Mouse (Mus musculus): ENCODE measurements around the gene Dnah7b. TPM values are rescaled to one million over a fixed set of nuclear protein-coding genes. Genes with fewer than 3 reads are reported as not detected.
"Not testable (repeated sequence)": the region's sequence is repeated elsewhere in the genome, so short reads cannot be mapped to it uniquely, and the experiment has no call there.

The Dnah7b gene
- polyA plus RNA-seq, 1 experiment from 2014 or later = 2.1 TPM

DNA sequence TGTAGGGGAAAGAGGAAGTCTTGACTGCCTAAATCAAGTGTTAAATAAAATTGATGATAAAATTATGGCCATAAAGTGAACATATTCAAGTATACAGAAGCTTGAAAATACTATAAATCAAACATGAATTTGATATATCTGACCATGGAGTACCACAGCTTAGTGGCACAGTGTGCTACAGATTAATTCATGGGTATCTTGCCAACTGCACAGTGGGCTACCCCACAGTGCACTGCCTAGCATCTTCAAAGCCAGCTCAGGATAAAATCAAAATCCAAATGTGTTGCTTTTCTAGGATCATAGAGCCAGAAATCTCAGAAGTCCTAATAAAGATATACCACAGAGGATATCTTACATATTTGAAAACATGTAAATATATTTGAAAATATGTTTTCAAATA lies 46.5 kb downstream of the Dnah7b start:
- not testable (repeated sequence) for H3K27ac ChIP-seq (ENCODE audit: low read depth, low read length); H3K36me3 ChIP-seq (ENCODE audit: control insufficient read depth, insufficient read depth, low read length); H3K4me1 ChIP-seq (ENCODE audit: control insufficient read depth, insufficient read depth, low read length); H3K9ac ChIP-seq (ENCODE audit: low read length); ATAC-seq; H3K9me3 ChIP-seq (replicated peaks; ENCODE audit: control insufficient read depth, low read length); H3K27me3 ChIP-seq (replicated peaks; ENCODE audit: control insufficient read depth, insufficient read depth, low read length); DNase-seq (ENCODE audit: low spot score); H3K4me3 ChIP-seq (ENCODE audit: low read depth, low read length); H3K4me2 ChIP-seq (ENCODE audit: low read length)

DNA sequence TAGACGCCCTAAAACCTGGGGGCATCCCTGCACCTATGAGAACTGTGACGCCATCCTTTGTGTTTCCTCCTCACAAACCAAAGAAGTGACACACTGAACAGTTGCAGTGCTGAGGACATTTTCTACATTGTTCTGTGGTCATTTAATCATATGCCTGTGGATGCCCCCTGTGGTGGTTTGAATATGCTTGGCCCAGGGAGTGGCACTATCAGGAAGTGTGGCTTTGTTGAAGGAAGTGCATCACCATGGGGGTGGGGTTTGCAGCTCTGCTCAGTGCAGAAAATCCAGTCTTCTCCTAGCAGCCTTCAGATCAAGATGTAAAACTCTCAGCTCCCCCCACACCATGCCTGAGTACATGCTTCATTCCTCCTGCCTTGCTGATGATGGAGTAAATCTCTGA lies 51.1 kb downstream of the Dnah7b start:
- H3K4me2 ChIP-seq (ENCODE audit: low read length); H3K9me3 ChIP-seq (replicated peaks; ENCODE audit: control insufficient read depth, low read length); H3K4me3 ChIP-seq (ENCODE audit: low read depth, low read length); H3K27ac ChIP-seq (ENCODE audit: low read depth, low read length); H3K9ac ChIP-seq (ENCODE audit: low read length); H3K4me1 ChIP-seq (ENCODE audit: control insufficient read depth, insufficient read depth, low read length); H3K27me3 ChIP-seq (replicated peaks; ENCODE audit: control insufficient read depth, insufficient read depth, low read length); ATAC-seq; H3K36me3 ChIP-seq (ENCODE audit: control insufficient read depth, insufficient read depth, low read length); DNase-seq (ENCODE audit: low spot score): not testable (repeated sequence)
- 76% methylated on average over 2 of the region's 2 CpGs for WGBS

DNA sequence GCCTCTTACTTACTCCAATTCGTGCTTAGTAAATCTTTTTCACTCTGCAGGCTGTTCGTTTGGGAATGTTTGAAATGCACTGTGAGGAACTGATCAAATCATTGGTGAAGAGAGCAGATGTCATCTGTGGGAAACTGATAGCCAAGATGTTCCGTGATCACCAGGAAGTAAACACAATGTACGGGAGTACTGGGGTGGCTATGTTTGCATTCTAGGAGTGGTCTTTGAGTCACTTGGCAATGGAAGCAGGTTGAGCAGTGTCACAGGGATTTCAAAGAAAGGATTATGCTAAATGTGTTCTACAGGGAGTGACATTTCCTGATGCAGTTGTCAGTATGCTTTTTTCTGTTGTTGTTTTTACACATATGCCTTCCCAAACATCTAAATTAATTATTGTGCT lies 61.9 kb downstream of the Dnah7b start:
- no peak overlapping the region for H3K4me3 ChIP-seq (ENCODE audit: low read depth, low read length)
- H3K36me3 ChIP-seq (ENCODE audit: control insufficient read depth, insufficient read depth, low read length) = no peaks in the 10 kb centered on the region
- no peaks in the 10 kb centered on the region for H3K27me3 ChIP-seq (replicated peaks; ENCODE audit: control insufficient read depth, insufficient read depth, low read length)
- H3K9me3 ChIP-seq (replicated peaks; ENCODE audit: control insufficient read depth, low read length) = no peaks in the 10 kb centered on the region
- H3K9ac ChIP-seq (ENCODE audit: low read length) = no peak overlapping the region
- no peak overlapping the region for H3K27ac ChIP-seq (ENCODE audit: low read depth, low read length)
- H3K4me1 ChIP-seq (ENCODE audit: control insufficient read depth, insufficient read depth, low read length) = no peaks in the 10 kb centered on the region
- 78% methylated on average over 4 of the region's 4 CpGs for WGBS
- ATAC-seq = no peak
- DNase-seq (ENCODE audit: low spot score) = no peak
- H3K4me2 ChIP-seq (ENCODE audit: low read length) = no peak overlapping the region

DNA sequence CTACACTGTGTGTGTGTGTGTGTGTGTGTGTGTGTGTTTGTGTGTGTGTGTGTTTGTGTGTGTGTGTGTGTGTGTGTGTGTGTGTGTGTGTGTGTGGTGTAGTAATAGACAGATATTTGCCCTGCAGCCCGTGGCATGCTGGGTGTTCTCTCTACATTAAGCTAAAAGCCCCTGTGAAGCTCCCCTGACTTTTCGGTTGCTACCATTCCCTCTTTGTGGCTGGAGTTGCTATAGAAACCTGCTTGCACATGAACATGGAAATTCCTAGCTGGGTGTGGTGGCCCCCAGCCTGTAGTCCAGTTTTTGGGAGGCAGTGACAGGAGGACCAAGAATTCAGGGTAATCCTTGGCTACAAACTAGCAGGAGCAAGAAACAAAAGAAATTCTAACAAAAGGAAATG lies 130.7 kb downstream of the Dnah7b start:
- not testable (repeated sequence) for H3K4me1 ChIP-seq (ENCODE audit: control insufficient read depth, insufficient read depth, low read length); H3K4me2 ChIP-seq (ENCODE audit: low read length); DNase-seq (ENCODE audit: low spot score); H3K4me3 ChIP-seq (ENCODE audit: low read depth, low read length); H3K9ac ChIP-seq (ENCODE audit: low read length); H3K36me3 ChIP-seq (ENCODE audit: control insufficient read depth, insufficient read depth, low read length); H3K9me3 ChIP-seq (replicated peaks; ENCODE audit: control insufficient read depth, low read length); ATAC-seq; H3K27me3 ChIP-seq (replicated peaks; ENCODE audit: control insufficient read depth, insufficient read depth, low read length); H3K27ac ChIP-seq (ENCODE audit: low read depth, low read length)
- WGBS = 25% methylated on average over 2 of the region's 2 CpGs

DNA sequence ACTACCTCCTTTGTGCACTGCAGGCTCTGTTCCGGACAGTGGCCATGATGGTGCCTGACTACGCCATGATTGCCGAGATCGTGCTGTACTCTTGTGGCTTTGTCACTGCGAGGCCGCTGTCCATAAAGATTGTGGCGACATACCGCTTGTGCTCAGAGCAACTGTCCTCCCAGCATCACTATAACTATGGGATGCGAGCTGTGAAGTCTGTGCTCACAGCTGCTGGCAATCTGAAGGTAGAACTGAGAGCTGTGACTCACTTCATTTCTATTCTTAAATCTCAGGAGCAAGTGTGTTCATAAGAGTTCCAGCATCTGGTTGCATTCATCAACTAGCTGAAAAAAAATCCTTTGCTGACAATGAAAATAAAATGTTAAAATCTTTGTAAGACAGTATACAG lies 135.1 kb downstream of the Dnah7b start:
- H3K27me3 ChIP-seq (replicated peaks; ENCODE audit: control insufficient read depth, insufficient read depth, low read length); H3K4me2 ChIP-seq (ENCODE audit: low read length); H3K36me3 ChIP-seq (ENCODE audit: control insufficient read depth, insufficient read depth, low read length); H3K9ac ChIP-seq (ENCODE audit: low read length); H3K4me1 ChIP-seq (ENCODE audit: control insufficient read depth, insufficient read depth, low read length); H3K4me3 ChIP-seq (ENCODE audit: low read depth, low read length); H3K9me3 ChIP-seq (replicated peaks; ENCODE audit: control insufficient read depth, low read length); DNase-seq (ENCODE audit: low spot score); H3K27ac ChIP-seq (ENCODE audit: low read depth, low read length); ATAC-seq: not testable (repeated sequence)
- 94% methylated on average over 9 of the region's 9 CpGs for WGBS

- not testable (repeated sequence) for H3K4me1 ChIP-seq (ENCODE audit: control insufficient read depth, insufficient read depth, low read length); ATAC-seq; H3K9ac ChIP-seq (ENCODE audit: low read length); H3K27me3 ChIP-seq (replicated peaks; ENCODE audit: control insufficient read depth, insufficient read depth, low read length); H3K4me3 ChIP-seq (ENCODE audit: low read depth, low read length); H3K4me2 ChIP-seq (ENCODE audit: low read length); H3K27ac ChIP-seq (ENCODE audit: low read depth, low read length); H3K9me3 ChIP-seq (replicated peaks; ENCODE audit: control insufficient read depth, low read length); H3K36me3 ChIP-seq (ENCODE audit: control insufficient read depth, insufficient read depth, low read length); DNase-seq (ENCODE audit: low spot score)
- WGBS = 56% methylated on average over 2 of the region's 2 CpGs
Measured at GRCm38 (mm10) chr1:46210014-46210588, 144.0 kb downstream of the Dnah7b start.

DNA sequence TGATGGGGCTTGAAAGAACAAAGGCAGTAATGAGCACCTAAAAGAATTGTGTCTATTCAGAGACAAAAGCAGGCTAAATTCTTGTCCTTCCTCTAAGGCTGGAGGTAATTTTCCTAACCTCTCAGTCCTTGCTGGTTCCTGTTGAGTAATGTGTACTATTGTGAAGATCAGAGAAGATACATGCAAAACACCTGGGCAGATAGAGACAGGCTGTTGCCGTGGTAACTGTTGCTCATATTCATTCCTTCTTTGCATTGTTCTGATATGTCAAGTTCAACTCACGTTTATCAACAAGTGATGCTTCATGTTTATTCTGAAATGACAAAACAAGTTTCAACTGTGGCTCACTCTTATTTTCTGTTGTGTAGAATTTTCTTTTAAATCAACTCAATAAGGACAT lies 156.6 kb downstream of the Dnah7b start:
- not testable (repeated sequence) for H3K4me3 ChIP-seq (ENCODE audit: low read depth, low read length); H3K9me3 ChIP-seq (replicated peaks; ENCODE audit: control insufficient read depth, low read length); H3K4me1 ChIP-seq (ENCODE audit: control insufficient read depth, insufficient read depth, low read length); DNase-seq (ENCODE audit: low spot score); H3K27ac ChIP-seq (ENCODE audit: low read depth, low read length); H3K36me3 ChIP-seq (ENCODE audit: control insufficient read depth, insufficient read depth, low read length); H3K9ac ChIP-seq (ENCODE audit: low read length); H3K4me2 ChIP-seq (ENCODE audit: low read length); H3K27me3 ChIP-seq (replicated peaks; ENCODE audit: control insufficient read depth, insufficient read depth, low read length); ATAC-seq
- WGBS = 76% methylated on average over 2 of the region's 2 CpGs

- H3K4me1 ChIP-seq (ENCODE audit: control insufficient read depth, insufficient read depth, low read length); H3K36me3 ChIP-seq (ENCODE audit: control insufficient read depth, insufficient read depth, low read length); H3K27me3 ChIP-seq (replicated peaks; ENCODE audit: control insufficient read depth, insufficient read depth, low read length); H3K4me2 ChIP-seq (ENCODE audit: low read length); H3K27ac ChIP-seq (ENCODE audit: low read depth, low read length); H3K4me3 ChIP-seq (ENCODE audit: low read depth, low read length); H3K9me3 ChIP-seq (replicated peaks; ENCODE audit: control insufficient read depth, low read length); DNase-seq (ENCODE audit: low spot score); ATAC-seq; H3K9ac ChIP-seq (ENCODE audit: low read length): not testable (repeated sequence)
Measured at GRCm38 (mm10) chr1:46226136-46226535, 160.0 kb downstream of the Dnah7b start.

- H3K9me3 ChIP-seq (replicated peaks; ENCODE audit: control insufficient read depth, low read length); H3K27me3 ChIP-seq (replicated peaks; ENCODE audit: control insufficient read depth, insufficient read depth, low read length); H3K4me1 ChIP-seq (ENCODE audit: control insufficient read depth, insufficient read depth, low read length); H3K4me2 ChIP-seq (ENCODE audit: low read length); H3K27ac ChIP-seq (ENCODE audit: low read depth, low read length); DNase-seq (ENCODE audit: low spot score); H3K36me3 ChIP-seq (ENCODE audit: control insufficient read depth, insufficient read depth, low read length); ATAC-seq; H3K9ac ChIP-seq (ENCODE audit: low read length); H3K4me3 ChIP-seq (ENCODE audit: low read depth, low read length): not testable (repeated sequence)
- 73% methylated on average over 2 of the region's 2 CpGs for WGBS
Measured at GRCm38 (mm10) chr1:46268841-46269240, 202.7 kb downstream of the Dnah7b start.
